Mouse (Mus musculus): ENCODE results near the gene C2cd3. TPM values are rescaled to one million over a fixed set of nuclear protein-coding genes. Genes with fewer than 3 reads are reported as not detected.

The C2cd3 gene
- polyA plus RNA-seq, 1 experiment from 2014 or later, result 19.3 TPM

DNA sequence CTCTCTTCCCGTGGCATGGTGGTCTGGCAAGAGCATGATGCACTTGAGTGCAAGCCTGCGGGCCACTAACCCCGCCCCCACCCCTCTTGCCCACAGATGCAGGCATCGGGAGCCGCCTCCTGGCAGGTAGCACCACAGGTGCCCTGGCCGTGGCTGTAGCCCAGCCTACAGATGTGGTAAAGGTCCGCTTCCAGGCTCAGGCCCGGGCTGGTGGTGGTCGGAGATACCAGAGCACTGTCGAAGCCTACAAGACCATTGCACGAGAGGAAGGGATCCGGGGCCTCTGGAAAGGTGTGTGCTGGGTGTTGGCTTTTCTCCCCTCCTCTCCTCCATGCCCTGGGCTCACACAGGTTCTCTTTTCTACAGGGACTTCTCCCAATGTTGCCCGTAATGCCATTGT is 125.9 kb downstream of the C2cd3 start:
- no peaks in the 10 kb centered on the region for H3K9me3 ChIP-seq (ENCODE audit: control insufficient read depth, low read length)
- peaks cover 24 to 35% of the 10 kb centered on the region in 2 experiments for H3K4me1 ChIP-seq (ENCODE audit: control insufficient read depth in 2 of 2, insufficient read depth in 2 of 2, low read length in 2 of 2)
- WGBS, result 92% methylated on average over 13 of the region's 13 CpGs
- no peaks in the 10 kb centered on the region for H3K27me3 ChIP-seq (ENCODE audit: control insufficient read depth, insufficient read depth, low read length)
- no peak overlapping the region for H3K27ac ChIP-seq (replicated peaks in 1 of 2; ENCODE audit: control insufficient read depth in 1 of 2, insufficient read depth in 1 of 2, low read depth in 2 of 2, low read length in 2 of 2)
- H3K9ac ChIP-seq (ENCODE audit: low read length), result no peak overlapping the region
- ATAC-seq (ENCODE audit: insufficient number of reproducible peaks, insufficient read depth, low FRiP score, low read depth), result no peak
- no peak overlapping the region for H3K4me2 ChIP-seq (ENCODE audit: low read length)
- H3K4me3 ChIP-seq (ENCODE audit: control insufficient read depth in 1 of 2, insufficient read depth in 1 of 2, low read depth in 1 of 2, low read length in 2 of 2), result no peak overlapping the region
- peaks cover 43% of the 10 kb centered on the region for H3K36me3 ChIP-seq (ENCODE audit: control insufficient read depth, insufficient read depth, low read length)

DNA sequence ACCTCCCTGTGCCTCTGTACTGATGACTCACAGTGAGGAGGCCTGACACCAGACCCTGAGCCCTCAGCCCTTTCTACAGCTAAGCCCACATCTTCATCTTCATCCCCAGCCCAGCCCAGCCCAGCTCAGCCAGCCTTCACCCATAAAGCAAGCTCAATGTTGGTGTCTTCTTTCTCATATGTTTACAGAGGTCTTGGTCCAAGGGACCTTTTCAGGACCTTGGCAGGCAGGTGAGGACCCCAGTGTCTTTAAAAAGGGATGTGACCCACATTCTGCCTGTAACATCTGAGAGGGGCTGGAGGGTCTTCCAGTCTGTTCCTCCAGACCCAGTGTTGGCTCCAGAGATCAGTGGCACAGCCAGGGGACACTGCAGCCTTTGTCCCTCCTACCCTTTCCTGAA is 127.4 kb downstream of the C2cd3 start:
- Histone ChIP-seq H3K9ac (ENCODE audit: low read length) (no peak overlapping the region), H3K9me3 (ENCODE audit: control insufficient read depth, low read length) (no peaks in the 10 kb centered on the region), H3K36me3 (ENCODE audit: control insufficient read depth, insufficient read depth, low read length) (peaks cover 43% of the 10 kb centered on the region), H3K27me3 (ENCODE audit: control insufficient read depth, insufficient read depth, low read length) (no peaks in the 10 kb centered on the region), H3K4me2 (ENCODE audit: low read length) (no peak overlapping the region), H3K4me1 (ENCODE audit: control insufficient read depth in 2 of 2, insufficient read depth in 2 of 2, low read length in 2 of 2) (peaks cover 17 to 21% of the 10 kb centered on the region in 2 experiments), H3K27ac (replicated peaks in 1 of 2; ENCODE audit: control insufficient read depth in 1 of 2, insufficient read depth in 1 of 2, low read depth in 2 of 2, low read length in 2 of 2) (no peak overlapping the region), H3K4me3 (ENCODE audit: control insufficient read depth in 1 of 2, insufficient read depth in 1 of 2, low read depth in 1 of 2, low read length in 2 of 2) (no peak overlapping the region)
- ATAC-seq (ENCODE audit: insufficient number of reproducible peaks, insufficient read depth, low FRiP score, low read depth), result no peak

DNA sequence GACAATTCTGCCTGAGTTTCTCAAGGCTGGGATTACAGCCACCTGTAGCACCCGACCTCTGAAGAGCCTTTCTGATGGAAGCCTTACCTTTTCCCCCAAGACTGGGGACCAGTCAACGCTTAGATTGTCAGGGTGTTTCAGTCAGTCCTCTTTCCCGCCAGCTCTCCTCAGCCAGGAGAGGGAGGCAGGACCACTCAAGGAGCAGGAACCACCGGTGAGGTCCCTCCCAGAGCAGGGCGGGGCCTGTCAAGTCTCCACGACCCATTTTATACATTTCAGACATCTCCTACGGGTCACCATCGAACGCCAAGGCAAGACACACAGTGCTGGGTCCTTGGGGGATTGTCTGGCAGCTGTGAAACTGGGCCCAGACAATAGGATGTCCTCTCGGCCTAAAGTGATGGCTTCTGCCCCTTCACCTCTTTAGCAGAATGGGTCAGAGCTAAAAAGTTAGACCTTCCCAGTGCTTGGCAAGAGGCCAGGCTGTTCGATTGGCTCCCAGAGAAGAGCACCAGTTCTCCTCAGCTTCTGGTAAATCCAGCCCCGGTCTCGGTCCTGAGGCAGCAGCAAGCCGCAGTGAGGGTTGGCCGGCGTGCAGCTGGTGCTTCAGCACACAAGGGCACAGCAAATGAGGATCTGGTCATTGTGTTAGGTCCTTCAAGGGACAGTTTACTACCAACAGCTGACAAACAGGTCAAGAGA is 128.4 kb downstream of the C2cd3 start:
- no peak overlapping the region for H3K4me3 ChIP-seq (ENCODE audit: control insufficient read depth in 1 of 2, insufficient read depth in 1 of 2, low read depth in 1 of 2, low read length in 2 of 2)
- ATAC-seq (ENCODE audit: insufficient number of reproducible peaks, insufficient read depth, low FRiP score, low read depth), result no peak
- H3K4me2 ChIP-seq (ENCODE audit: low read length), result no peak overlapping the region
- no peaks in the 10 kb centered on the region for H3K27me3 ChIP-seq (ENCODE audit: control insufficient read depth, insufficient read depth, low read length)
- no peak overlapping the region for H3K9ac ChIP-seq (ENCODE audit: low read length)
- no peak overlapping the region for H3K27ac ChIP-seq (replicated peaks in 1 of 2; ENCODE audit: control insufficient read depth in 1 of 2, insufficient read depth in 1 of 2, low read depth in 2 of 2, low read length in 2 of 2)
- 66% methylated on average over 16 of the region's 16 CpGs for WGBS
- H3K4me1 ChIP-seq (ENCODE audit: control insufficient read depth in 2 of 2, insufficient read depth in 2 of 2, low read length in 2 of 2), result peaks cover 9 to 11% of the 10 kb centered on the region in 2 experiments; a peak in 3 of 4 replicates
- H3K36me3 ChIP-seq (ENCODE audit: control insufficient read depth, insufficient read depth, low read length), result peaks cover 43% of the 10 kb centered on the region
- no peaks in the 10 kb centered on the region for H3K9me3 ChIP-seq (ENCODE audit: control insufficient read depth, low read length)

DNA sequence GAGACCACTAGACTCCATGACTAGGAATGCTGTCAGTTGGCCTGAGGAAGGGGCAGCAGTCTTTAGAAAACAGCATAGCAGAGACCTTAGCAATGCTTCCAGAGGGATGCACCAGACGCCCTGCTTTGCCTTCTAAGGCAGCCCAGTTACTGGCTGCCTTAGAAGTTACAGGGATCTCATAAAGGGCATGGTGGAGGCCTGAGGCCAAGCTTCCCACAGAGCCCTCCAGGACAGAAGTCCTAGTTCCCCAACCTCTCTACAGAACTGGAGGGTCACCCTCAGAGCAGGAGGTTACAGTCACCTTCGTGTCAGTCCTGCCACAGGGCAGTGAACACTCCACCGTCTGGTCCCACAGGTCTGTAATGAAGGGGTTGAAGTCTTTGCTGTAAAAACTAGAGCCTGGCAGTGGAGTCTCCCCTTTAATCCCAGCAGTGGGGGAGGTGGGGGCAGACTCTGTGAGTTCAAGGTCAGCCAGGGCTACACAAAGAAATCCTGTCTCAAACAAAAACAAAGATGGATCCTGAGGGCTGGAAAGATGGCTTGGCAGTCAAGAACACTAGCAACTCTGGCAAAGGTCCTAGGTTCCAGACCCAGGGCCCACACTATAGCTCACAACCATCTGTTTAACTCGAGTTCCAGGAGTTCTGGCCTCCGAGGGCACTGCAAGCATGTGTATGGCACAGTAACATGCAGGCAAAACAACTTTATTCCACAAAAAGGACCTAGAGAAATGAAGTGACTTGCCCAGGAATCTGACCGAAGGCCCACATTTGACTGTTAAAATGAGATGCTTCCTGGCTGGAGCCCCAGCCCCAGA is 129.2 kb downstream of the C2cd3 start:
- Histone ChIP-seq H3K4me3 (ENCODE audit: control insufficient read depth in 1 of 2, insufficient read depth in 1 of 2, low read depth in 1 of 2, low read length in 2 of 2) (no peak overlapping the region), H3K9me3 (ENCODE audit: control insufficient read depth, low read length) (no peaks in the 10 kb centered on the region), H3K9ac (ENCODE audit: low read length) (no peak overlapping the region), H3K27me3 (ENCODE audit: control insufficient read depth, insufficient read depth, low read length) (no peaks in the 10 kb centered on the region), H3K4me1 (ENCODE audit: control insufficient read depth in 2 of 2, insufficient read depth in 2 of 2, low read length in 2 of 2) (peaks cover 3% of the 10 kb centered on the region in 2 experiments; a peak in 3 of 4 replicates), H3K27ac (replicated peaks in 1 of 2; ENCODE audit: control insufficient read depth in 1 of 2, insufficient read depth in 1 of 2, low read depth in 2 of 2, low read length in 2 of 2) (no peak overlapping the region), H3K36me3 (ENCODE audit: control insufficient read depth, insufficient read depth, low read length) (peaks cover 40% of the 10 kb centered on the region), H3K4me2 (ENCODE audit: low read length) (no peak overlapping the region)
- 74% methylated on average over 6 of the region's 6 CpGs for WGBS
- ATAC-seq (ENCODE audit: insufficient number of reproducible peaks, insufficient read depth, low FRiP score, low read depth), result no peak

DNA sequence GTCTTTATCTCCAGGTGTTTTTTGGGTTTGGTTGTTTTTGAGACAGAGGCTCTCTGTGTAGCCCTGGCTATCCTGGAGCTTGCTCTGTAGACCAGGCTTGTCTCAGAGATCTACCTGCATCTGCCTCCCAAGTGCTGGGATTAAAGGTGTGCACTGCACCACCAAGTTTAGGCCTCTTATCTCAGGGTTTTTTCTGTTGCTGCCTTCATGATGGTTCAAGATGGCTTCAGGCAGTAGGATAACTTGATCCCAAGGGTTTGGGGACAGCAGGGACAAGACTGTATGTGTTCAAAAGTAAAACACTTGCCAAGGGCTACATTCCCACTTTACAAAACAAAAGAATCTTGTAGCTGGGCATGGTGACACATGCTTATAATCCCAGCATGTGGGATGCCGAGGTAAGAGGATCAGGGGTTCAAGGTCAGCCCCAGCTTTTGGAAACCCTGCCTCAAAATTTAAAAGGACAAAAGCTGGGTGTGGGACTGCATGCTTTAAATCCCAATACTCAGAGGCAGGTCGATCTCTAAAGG is 129.9 kb downstream of the C2cd3 start:
- Histone ChIP-seq H3K9me3 (ENCODE audit: control insufficient read depth, low read length) (no peaks in the 10 kb centered on the region), H3K27ac (replicated peaks in 1 of 2; ENCODE audit: control insufficient read depth in 1 of 2, insufficient read depth in 1 of 2, low read depth in 2 of 2, low read length in 2 of 2) (no peak overlapping the region), H3K4me3 (ENCODE audit: control insufficient read depth in 1 of 2, insufficient read depth in 1 of 2, low read depth in 1 of 2, low read length in 2 of 2) (no peak overlapping the region), H3K4me1 (ENCODE audit: control insufficient read depth in 2 of 2, insufficient read depth in 2 of 2, low read length in 2 of 2) (no peaks in the 10 kb centered on the region), H3K27me3 (ENCODE audit: control insufficient read depth, insufficient read depth, low read length) (no peaks in the 10 kb centered on the region), H3K4me2 (ENCODE audit: low read length) (no peak overlapping the region), H3K36me3 (ENCODE audit: control insufficient read depth, insufficient read depth, low read length) (peaks cover 34% of the 10 kb centered on the region), H3K9ac (ENCODE audit: low read length) (no peak overlapping the region)
- 57% methylated on average over 2 of the region's 2 CpGs for WGBS
- no peak for ATAC-seq (ENCODE audit: insufficient number of reproducible peaks, insufficient read depth, low FRiP score, low read depth)

DNA sequence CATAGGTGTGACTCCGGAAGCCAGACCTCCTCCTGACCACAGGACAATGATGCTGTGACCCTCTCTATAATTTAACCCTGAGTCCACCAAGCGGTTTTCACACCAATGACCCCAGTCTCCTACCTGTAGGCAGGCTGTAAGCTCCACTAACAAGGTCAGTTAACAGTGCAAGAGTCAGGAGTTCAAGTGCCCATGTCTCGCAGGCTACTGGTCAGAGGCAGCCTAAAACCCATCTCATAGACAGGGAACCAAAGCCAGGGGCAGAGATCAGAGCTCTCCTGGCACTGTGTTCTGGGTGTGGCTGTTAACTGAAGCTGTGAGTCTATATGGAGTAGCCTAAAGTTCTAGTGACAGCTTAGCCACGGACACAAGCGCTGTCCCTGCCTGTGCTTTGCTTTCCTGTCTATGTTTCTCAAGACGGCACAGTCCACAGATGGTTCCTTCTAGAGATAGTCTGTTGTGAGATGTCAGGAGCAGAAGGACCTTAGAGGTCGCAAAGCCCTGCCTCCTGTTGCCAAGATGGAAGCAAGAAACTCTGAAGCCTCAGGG is 130.4 kb downstream of the C2cd3 start:
- WGBS, result 77% methylated on average over 7 of the region's 7 CpGs
- no peak for ATAC-seq (ENCODE audit: insufficient number of reproducible peaks, insufficient read depth, low FRiP score, low read depth)
- H3K4me2 ChIP-seq (ENCODE audit: low read length), result no peak overlapping the region
- H3K4me3 ChIP-seq (ENCODE audit: control insufficient read depth in 1 of 2, insufficient read depth in 1 of 2, low read depth in 1 of 2, low read length in 2 of 2), result no peak overlapping the region
- H3K9ac ChIP-seq (ENCODE audit: low read length), result no peak overlapping the region
- H3K4me1 ChIP-seq (ENCODE audit: control insufficient read depth in 2 of 2, insufficient read depth in 2 of 2, low read length in 2 of 2), result no peaks in the 10 kb centered on the region
- peaks cover 28% of the 10 kb centered on the region for H3K36me3 ChIP-seq (ENCODE audit: control insufficient read depth, insufficient read depth, low read length)
- no peaks in the 10 kb centered on the region for H3K27me3 ChIP-seq (ENCODE audit: control insufficient read depth, insufficient read depth, low read length)
- H3K9me3 ChIP-seq (ENCODE audit: control insufficient read depth, low read length), result no peaks in the 10 kb centered on the region
- no peak overlapping the region for H3K27ac ChIP-seq (replicated peaks in 1 of 2; ENCODE audit: control insufficient read depth in 1 of 2, insufficient read depth in 1 of 2, low read depth in 2 of 2, low read length in 2 of 2)

DNA sequence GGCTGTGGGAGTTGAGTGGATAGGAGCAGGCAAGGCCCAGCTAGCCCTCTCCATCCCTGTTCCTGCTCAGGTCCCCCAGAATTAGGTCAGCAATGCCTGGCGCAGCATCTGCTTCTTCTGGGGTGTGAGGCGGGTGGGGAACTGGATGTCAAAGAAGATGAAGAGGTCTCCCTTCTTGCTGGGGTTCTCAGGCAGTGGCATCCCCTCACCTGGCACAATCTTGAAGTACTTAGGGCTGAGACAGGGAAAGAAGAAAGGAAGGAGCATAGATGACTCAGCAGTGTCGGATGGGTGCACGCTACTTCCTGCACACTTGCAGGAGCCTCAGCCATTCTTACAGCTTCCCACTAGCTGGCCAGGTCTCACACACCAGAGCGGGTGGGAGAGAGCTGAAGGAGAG is 131.0 kb downstream of the C2cd3 start:
- no peaks in the 10 kb centered on the region for H3K4me1 ChIP-seq (ENCODE audit: control insufficient read depth in 2 of 2, insufficient read depth in 2 of 2, low read length in 2 of 2)
- no peaks in the 10 kb centered on the region for H3K27me3 ChIP-seq (ENCODE audit: control insufficient read depth, insufficient read depth, low read length)
- no peak overlapping the region for H3K4me3 ChIP-seq (ENCODE audit: control insufficient read depth in 1 of 2, insufficient read depth in 1 of 2, low read depth in 1 of 2, low read length in 2 of 2)
- H3K4me2 ChIP-seq (ENCODE audit: low read length), result no peak overlapping the region
- H3K9me3 ChIP-seq (ENCODE audit: control insufficient read depth, low read length), result no peaks in the 10 kb centered on the region
- H3K27ac ChIP-seq (replicated peaks in 1 of 2; ENCODE audit: control insufficient read depth in 1 of 2, insufficient read depth in 1 of 2, low read depth in 2 of 2, low read length in 2 of 2), result no peak overlapping the region
- H3K36me3 ChIP-seq (ENCODE audit: control insufficient read depth, insufficient read depth, low read length), result peaks cover 22% of the 10 kb centered on the region
- H3K9ac ChIP-seq (ENCODE audit: low read length), result no peak overlapping the region
- WGBS, result 85% methylated on average over 5 of the region's 5 CpGs
- no peak for ATAC-seq (ENCODE audit: insufficient number of reproducible peaks, insufficient read depth, low FRiP score, low read depth)

Data from heart, embryonic 14.5 days (tissue).